Mouse (Mus musculus): ENCODE data around the gene Ckb.
A peak's percentile ranks its signal among the peaks of the same experiment; 100 is the strongest.
"Not testable (repeated sequence)": the region's sequence is repeated elsewhere in the genome, so short reads cannot be mapped to it uniquely, and the experiment has no call there.

Ckb gene

GRCm38 (mm10) chr12:111669000-111669788 lies 2.9 kb downstream of the Ckb start:
- DNase-seq (ENCODE audit: low read depth), result peak; percentile 49

- DNase-seq (ENCODE audit: low read depth), result peak; percentile 97
Measured at GRCm38 (mm10) chr12:111668457-111668912, 3.7 kb downstream of the Ckb start.

GRCm38 (mm10) chr12:111667421-111667820 lies 4.7 kb downstream of the Ckb start:
- DNase-seq (ENCODE audit: low read depth), result no peak

GRCm38 (mm10) chr12:111666380-111666779 lies 5.8 kb downstream of the Ckb start:
- DNase-seq (ENCODE audit: low read depth), result no peak

GRCm38 (mm10) chr12:111665041-111665880 lies 6.9 kb downstream of the Ckb start:
- DNase-seq (ENCODE audit: low read depth), result no peak

GRCm38 (mm10) chr12:111664144-111664634 lies 7.9 kb downstream of the Ckb start:
- DNase-seq (ENCODE audit: low read depth), result no peak

GRCm38 (mm10) chr12:111663228-111664143 lies 8.7 kb downstream of the Ckb start:
- no peak for DNase-seq (ENCODE audit: low read depth)

GRCm38 (mm10) chr12:111661554-111661953 lies 10.6 kb downstream of the Ckb start:
- not testable (repeated sequence) for DNase-seq (ENCODE audit: low read depth)

GRCm38 (mm10) chr12:111660628-111661027 lies 11.5 kb downstream of the Ckb start:
- no peak for DNase-seq (ENCODE audit: low read depth)

- DNase-seq (ENCODE audit: low read depth), result no peak
Measured at GRCm38 (mm10) chr12:111659331-111659730, 12.8 kb downstream of the Ckb start.

- no peak for DNase-seq (ENCODE audit: low read depth)
Measured at GRCm38 (mm10) chr12:111655695-111656094, 16.4 kb downstream of the Ckb start.

- DNase-seq (ENCODE audit: low read depth), result peak; percentile 82
Measured at GRCm38 (mm10) chr12:111653434-111653833, 18.7 kb downstream of the Ckb start.

- no peak for DNase-seq (ENCODE audit: low read depth)
Measured at GRCm38 (mm10) chr12:111652953-111653352, 19.2 kb downstream of the Ckb start.

- peak; percentile 67 for DNase-seq (ENCODE audit: low read depth)
Measured at GRCm38 (mm10) chr12:111648061-111648645, 24.0 kb downstream of the Ckb start.
